Mouse (Mus musculus) cerebellum, adult 2 months (tissue): ENCODE measurements around the gene B4galt3.

ENCODE experiments used
- CTCF ChIP-seq: fragments of 200-500 bp; IDR thresholded peaks from 2 replicates; pipeline ENCODE4 v1.5.1; 2011; ENCODE audit warnings: low read depth, mild to moderate bottlenecking, control low read depth, low read length, moderate library complexity, borderline replicate concordance; ENCODE audit not compliant: insufficient read depth
- POLR2A ChIP-seq: fragments of 200-500 bp; IDR thresholded peaks from 2 replicates; pipeline ENCODE4 v1.6.1; 2011; ENCODE audit warnings: low read length, control low read depth, borderline replicate concordance; ENCODE audit not compliant: insufficient read depth

GRCm38 (mm10) chr1:171276110-171276748 lies 6.1 kb downstream of the B4galt3 start:
- TF ChIP-seq POLR2A (no peak), CTCF (no peak)
